Mouse (Mus musculus): ENCODE measurements around the gene Kdm2a. TPM values are rescaled to one million over a fixed set of nuclear protein-coding genes. Genes with fewer than 3 reads are reported as not detected.
A peak's percentile ranks its signal among the peaks of the same experiment; 100 is the strongest.

Kdm2a gene
- total RNA-seq, 2 experiments from 2014 or later: 71.2 to 80.9 TPM

GRCm38 (mm10) chr19:4268566-4269361 lies 129.3 kb downstream of the Kdm2a start, which contains the start of gene Ssh3:
TSS of gene Ssh3 (minus strand) at chr19:4269180.
- intact Hi-C loops (cut with DNase I): no loop called here
- DNase-seq: no peak

- intact Hi-C loops (cut with DNase I): no loop called here
- peak; percentile 36 for DNase-seq
These were observed 132.1 kb downstream of the Kdm2a start for GRCm38 (mm10) chr19:4265956-4266355.

Other genes starting within 250 kb of the Kdm2a start
- gene Coro1b, start 249.7 kb downstream of the Kdm2a start, total RNA-seq (2021): 100 to 1,000 TPM in 1 of 2 experiments, 10 to 100 TPM in 1; 92.6 to 107 TPM
- gene Ptprcap, start 244.7 kb downstream of the Kdm2a start, total RNA-seq (2021): 1 to 10 TPM; 1.2 to 1.6 TPM
- 10 to 100 TPM; 38.1 to 39.2 TPM for gene Rps6kb2, start 234.9 kb downstream of the Kdm2a start, total RNA-seq (2021)
- gene Carns1, start 222.8 kb downstream of the Kdm2a start, total RNA-seq (2021): 1 to 10 TPM; 2.4 to 3.1 TPM
- gene Tbc1d10c, start 207.0 kb downstream of the Kdm2a start, total RNA-seq (2021): 1 to 10 TPM; 2.1 to 2.4 TPM
- 100 to 1,000 TPM; 318 to 333 TPM for gene Ppp1ca, start 206.2 kb downstream of the Kdm2a start, total RNA-seq (2021)
- gene Rad9a, start 196.6 kb downstream of the Kdm2a start, total RNA-seq (2021): 10 to 100 TPM in 1 of 2 experiments, 1 to 10 TPM in 1; 9.8 to 10.6 TPM
- gene Clcf1, start 184.0 kb downstream of the Kdm2a start, total RNA-seq (2021): 1 to 10 TPM; 1.2 to 1.3 TPM
- gene AC109138.7, start 183.9 kb downstream of the Kdm2a start, total RNA-seq (2021): not detected
- 10 to 100 TPM; 11.3 to 11.9 TPM for gene Pold4, start 166.4 kb downstream of the Kdm2a start, total RNA-seq (2021)
- 10 to 100 TPM; 71.0 to 74.6 TPM for gene Ssh3, start 129.1 kb downstream of the Kdm2a start, total RNA-seq (2021)
- gene Ankrd13d, start 115.1 kb downstream of the Kdm2a start, total RNA-seq (2021): 10 to 100 TPM; 98.4 to 99.3 TPM
- gene Grk2, start 92.1 kb downstream of the Kdm2a start, total RNA-seq (2021): 100 to 1,000 TPM; 143 to 167 TPM
- 1 to 10 TPM; 1.1 to 2.0 TPM for gene Rhod, start 41.1 kb upstream of the Kdm2a start, total RNA-seq (2021)
- 1 to 10 TPM; 4.4 to 5.3 TPM for gene Syt12, start 79.2 kb upstream of the Kdm2a start, total RNA-seq (2021)
- not detected for gene 2010003K11Rik, start 100.3 kb upstream of the Kdm2a start, total RNA-seq (2021)
- 10 to 100 TPM; 42.6 to 44.2 TPM for gene Pcx, start 112.2 kb upstream of the Kdm2a start, total RNA-seq (2021)
- 10 to 100 TPM; 85.3 to 88.6 TPM for gene Lrfn4, start 217.4 kb upstream of the Kdm2a start, total RNA-seq (2021)
- 10 to 100 TPM; 26.4 to 27.5 TPM for gene Rce1, start 227.4 kb upstream of the Kdm2a start, total RNA-seq (2021)